Mouse (Mus musculus): ENCODE measurements around the gene Elf4. TPM values are rescaled to one million over a fixed set of nuclear protein-coding genes. Genes with fewer than 3 reads are reported as not detected.

Elf4 gene
- polyA plus RNA-seq, 1 experiment from 2014 or later, result 0.84 TPM

DNA sequence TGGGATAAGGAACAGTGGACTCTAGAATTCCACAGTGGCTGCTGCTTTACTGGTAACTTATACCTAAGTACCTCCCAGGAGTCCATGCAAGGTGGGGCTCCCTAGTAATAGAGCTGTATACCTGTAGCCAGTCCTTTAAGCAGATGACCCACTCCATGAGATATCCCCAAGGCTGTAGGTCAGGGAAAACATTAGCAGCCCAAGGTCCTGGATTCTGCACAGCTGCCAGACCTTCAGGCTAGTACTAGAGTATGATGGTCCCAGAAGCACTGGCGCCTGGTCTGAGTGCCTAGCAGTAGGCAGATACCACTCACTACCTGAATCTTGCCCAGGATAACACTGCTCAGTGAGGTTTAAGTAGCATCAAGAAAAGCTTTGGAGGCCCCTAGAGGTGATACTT lies 28.7 kb downstream of the Elf4 start:
- Histone ChIP-seq H3K4me2 (no peak overlapping the region), H3K36me3 (no peaks in the 10 kb centered on the region), H3K4me3 (no peak overlapping the region), H3K4me1 (replicated peaks) (no peaks in the 10 kb centered on the region), H3K9me3 (no peaks in the 10 kb centered on the region), H3K27me3 (no peaks in the 10 kb centered on the region), H3K27ac (no peak overlapping the region), H3K9ac (no peak overlapping the region)
- 90% methylated on average over 1 of the region's 1 CpGs for WGBS
- ATAC-seq (ENCODE audit: low FRiP score), result no peak

- ATAC-seq (ENCODE audit: low FRiP score), result no peak
- no peaks in the 10 kb centered on the region for H3K9me3 ChIP-seq
- H3K4me2 ChIP-seq, result no peak overlapping the region
- no peak overlapping the region for H3K27ac ChIP-seq
- no peaks in the 10 kb centered on the region for H3K36me3 ChIP-seq
- H3K27me3 ChIP-seq, result no peaks in the 10 kb centered on the region
- H3K4me3 ChIP-seq, result no peak overlapping the region
- no peak overlapping the region for H3K9ac ChIP-seq
- H3K4me1 ChIP-seq (replicated peaks), result no peaks in the 10 kb centered on the region
- 66% methylated on average over 6 of the region's 6 CpGs for WGBS
These were observed 29.4 kb downstream of the Elf4 start for GRCm38 (mm10) chrX:48433527-48433899.

GRCm38 (mm10) chrX:48432599-48433526 lies 30.1 kb downstream of the Elf4 start:
- H3K27ac ChIP-seq, result no peak overlapping the region
- no peak overlapping the region for H3K4me3 ChIP-seq
- no peaks in the 10 kb centered on the region for H3K27me3 ChIP-seq
- no peaks in the 10 kb centered on the region for H3K4me1 ChIP-seq (replicated peaks)
- no peaks in the 10 kb centered on the region for H3K9me3 ChIP-seq
- no peak for ATAC-seq (ENCODE audit: low FRiP score)
- no peaks in the 10 kb centered on the region for H3K36me3 ChIP-seq
- WGBS, result 68% methylated on average over 15 of the region's 15 CpGs
- H3K9ac ChIP-seq, result no peak overlapping the region
- no peak overlapping the region for H3K4me2 ChIP-seq

- H3K9ac ChIP-seq, result no peak overlapping the region
- WGBS, result 33% methylated on average over 6 of the region's 6 CpGs
- no peak overlapping the region for H3K27ac ChIP-seq
These were observed 33.4 kb downstream of the Elf4 start for GRCm38 (mm10) chrX:48429538-48429937.

GRCm38 (mm10) chrX:48429100-48429499 lies 33.8 kb downstream of the Elf4 start:
- Histone ChIP-seq H3K9me3 (no peaks in the 10 kb centered on the region), H3K4me1 (replicated peaks) (no peaks in the 10 kb centered on the region), H3K9ac (no peak overlapping the region), H3K27me3 (no peaks in the 10 kb centered on the region), H3K27ac (no peak overlapping the region), H3K4me3 (no peak overlapping the region), H3K4me2 (no peak overlapping the region), H3K36me3 (no peaks in the 10 kb centered on the region)
- no peak for ATAC-seq (ENCODE audit: low FRiP score)

More at GRCm38 (mm10) chrX:48429538-48429937, 33.4 kb downstream of the Elf4 start:
- no peak overlapping the region for H3K4me2 ChIP-seq
- no peaks in the 10 kb centered on the region for H3K36me3 ChIP-seq
- no peak for ATAC-seq (ENCODE audit: low FRiP score)
- H3K27me3 ChIP-seq, result no peaks in the 10 kb centered on the region
- no peak overlapping the region for H3K4me3 ChIP-seq
- no peaks in the 10 kb centered on the region for H3K9me3 ChIP-seq
- H3K4me1 ChIP-seq (replicated peaks), result no peaks in the 10 kb centered on the region

DNA sequence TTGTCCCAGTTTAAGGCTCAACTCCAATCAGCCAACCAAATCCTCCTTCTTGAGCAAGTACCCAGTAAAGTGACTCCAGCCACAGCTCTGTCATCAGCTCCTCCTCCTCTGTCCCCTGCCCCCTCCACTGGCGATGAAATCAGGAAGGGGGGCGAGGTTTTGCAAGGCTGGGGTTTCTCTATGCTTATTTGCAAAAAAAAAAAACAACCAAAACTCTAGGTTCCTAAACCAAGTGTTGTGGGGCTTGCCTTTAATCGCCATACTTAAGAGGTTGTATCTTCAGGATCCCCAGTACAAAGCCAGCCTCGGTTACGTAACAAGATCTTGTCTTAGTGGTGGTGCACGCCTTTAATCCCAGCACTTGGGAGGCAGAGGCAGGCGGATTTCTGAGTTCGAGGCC lies 34.3 kb downstream of the Elf4 start:
- H3K27me3 ChIP-seq, result no peaks in the 10 kb centered on the region
- H3K4me1 ChIP-seq (replicated peaks), result no peaks in the 10 kb centered on the region
- H3K36me3 ChIP-seq, result no peaks in the 10 kb centered on the region
- no peak overlapping the region for H3K27ac ChIP-seq
- 88% methylated on average over 8 of the region's 8 CpGs for WGBS
- H3K9me3 ChIP-seq, result no peaks in the 10 kb centered on the region
- no peak overlapping the region for H3K4me2 ChIP-seq
- H3K9ac ChIP-seq, result no peak overlapping the region
- H3K4me3 ChIP-seq, result no peak overlapping the region
- no peak for ATAC-seq (ENCODE audit: low FRiP score)

DNA sequence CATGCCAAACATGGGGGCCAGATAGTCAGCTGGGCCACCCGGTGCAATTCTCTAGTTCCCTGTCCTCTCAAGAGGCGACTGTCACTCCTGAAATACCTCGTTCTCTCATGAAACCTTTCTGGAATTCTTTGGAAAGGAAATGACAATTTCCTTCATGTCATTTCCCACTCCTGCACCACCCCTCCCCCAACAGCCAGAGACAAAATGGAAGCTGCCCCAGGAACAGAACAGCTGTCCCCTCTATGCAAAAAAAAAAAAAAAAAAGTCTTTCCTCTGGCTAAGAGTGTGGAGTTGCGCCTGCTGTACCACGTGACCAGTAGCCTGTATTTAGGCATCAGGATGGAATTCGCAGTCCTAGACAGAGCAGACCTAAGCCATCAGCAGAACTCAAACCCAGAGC lies 34.7 kb downstream of the Elf4 start:
- Histone ChIP-seq H3K4me1 (replicated peaks) (no peaks in the 10 kb centered on the region), H3K27me3 (no peaks in the 10 kb centered on the region), H3K9ac (no peak overlapping the region), H3K4me3 (no peak overlapping the region), H3K4me2 (no peak overlapping the region), H3K36me3 (no peaks in the 10 kb centered on the region), H3K9me3 (no peaks in the 10 kb centered on the region), H3K27ac (no peak overlapping the region)
- no peak for ATAC-seq (ENCODE audit: low FRiP score)
- 79% methylated on average over 6 of the region's 6 CpGs for whole genome bisulfite sequencing

GRCm38 (mm10) chrX:48425280-48425679 lies 37.7 kb downstream of the Elf4 start:
- H3K4me2 ChIP-seq, result no peak overlapping the region
- no peaks in the 10 kb centered on the region for H3K9me3 ChIP-seq
- H3K27ac ChIP-seq, result no peak overlapping the region
- H3K4me1 ChIP-seq (replicated peaks), result no peaks in the 10 kb centered on the region
- no peaks in the 10 kb centered on the region for H3K27me3 ChIP-seq
- ATAC-seq (ENCODE audit: low FRiP score), result no peak
- H3K36me3 ChIP-seq, result no peaks in the 10 kb centered on the region
- H3K4me3 ChIP-seq, result no peak overlapping the region
- 76% methylated on average over 7 of the region's 7 CpGs for WGBS
- H3K9ac ChIP-seq, result no peak overlapping the region

GRCm38 (mm10) chrX:48424583-48424982 lies 38.3 kb downstream of the Elf4 start:
- ATAC-seq (ENCODE audit: low FRiP score), result no peak

GRCm38 (mm10) chrX:48423671-48424070 lies 39.3 kb downstream of the Elf4 start:
- Histone ChIP-seq H3K4me3 (no peak overlapping the region), H3K27me3 (no peaks in the 10 kb centered on the region), H3K36me3 (no peaks in the 10 kb centered on the region), H3K9me3 (no peaks in the 10 kb centered on the region), H3K4me2 (no peak overlapping the region), H3K4me1 (replicated peaks) (no peaks in the 10 kb centered on the region), H3K9ac (no peak overlapping the region), H3K27ac (no peak overlapping the region)
- WGBS, result 63% methylated on average over 1 of the region's 1 CpGs
- no peak for ATAC-seq (ENCODE audit: low FRiP score)

More at GRCm38 (mm10) chrX:48424583-48424982, 38.3 kb downstream of the Elf4 start:
- H3K4me3 ChIP-seq, result no peak overlapping the region
- no peak overlapping the region for H3K27ac ChIP-seq
- H3K27me3 ChIP-seq, result no peaks in the 10 kb centered on the region
- H3K9me3 ChIP-seq, result no peaks in the 10 kb centered on the region
- no peak overlapping the region for H3K9ac ChIP-seq
- H3K4me2 ChIP-seq, result no peak overlapping the region
- no peaks in the 10 kb centered on the region for H3K36me3 ChIP-seq
- 55% methylated on average over 3 of the region's 3 CpGs for WGBS
- H3K4me1 ChIP-seq (replicated peaks), result no peaks in the 10 kb centered on the region

- WGBS, result 36% methylated on average over 4 of the region's 4 CpGs
- H3K36me3 ChIP-seq, result no peaks in the 10 kb centered on the region
- H3K27ac ChIP-seq, result no peak overlapping the region
- no peak overlapping the region for H3K9ac ChIP-seq
- no peak for ATAC-seq (ENCODE audit: low FRiP score)
- H3K4me1 ChIP-seq (replicated peaks), result no peaks in the 10 kb centered on the region
- no peaks in the 10 kb centered on the region for H3K27me3 ChIP-seq
- no peak overlapping the region for H3K4me3 ChIP-seq
- no peak overlapping the region for H3K4me2 ChIP-seq
- no peaks in the 10 kb centered on the region for H3K9me3 ChIP-seq
These were observed 39.9 kb downstream of the Elf4 start for GRCm38 (mm10) chrX:48422986-48423385.

DNA sequence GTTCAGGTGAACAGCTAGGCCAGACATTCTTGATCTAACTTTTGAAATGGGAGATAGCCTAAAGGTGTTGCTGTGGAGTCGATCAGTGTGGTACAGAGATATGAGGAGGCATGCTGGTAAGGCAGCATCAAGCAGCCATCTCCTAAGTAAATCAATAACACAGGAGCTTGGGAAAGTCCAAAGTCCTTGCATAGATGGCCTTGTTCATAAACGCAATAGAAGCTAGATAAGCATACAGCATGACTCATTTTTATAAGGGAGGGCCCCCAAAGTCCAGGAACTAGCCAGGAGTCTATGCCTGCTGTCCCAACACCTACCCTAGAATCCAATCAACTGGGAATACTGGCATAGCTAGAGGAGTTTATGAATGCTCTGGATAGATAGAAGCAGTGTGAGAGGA lies 44.5 kb downstream of the Elf4 start:
- H3K4me3 ChIP-seq, result no peak overlapping the region
- no peaks in the 10 kb centered on the region for H3K27me3 ChIP-seq
- H3K36me3 ChIP-seq, result no peaks in the 10 kb centered on the region
- ATAC-seq (ENCODE audit: low FRiP score), result no peak
- H3K9ac ChIP-seq, result no peak overlapping the region
- H3K9me3 ChIP-seq, result no peaks in the 10 kb centered on the region
- no peak overlapping the region for H3K4me2 ChIP-seq
- no peaks in the 10 kb centered on the region for H3K4me1 ChIP-seq (replicated peaks)
- no peak overlapping the region for H3K27ac ChIP-seq
- 78% methylated on average over 2 of the region's 2 CpGs for WGBS

DNA sequence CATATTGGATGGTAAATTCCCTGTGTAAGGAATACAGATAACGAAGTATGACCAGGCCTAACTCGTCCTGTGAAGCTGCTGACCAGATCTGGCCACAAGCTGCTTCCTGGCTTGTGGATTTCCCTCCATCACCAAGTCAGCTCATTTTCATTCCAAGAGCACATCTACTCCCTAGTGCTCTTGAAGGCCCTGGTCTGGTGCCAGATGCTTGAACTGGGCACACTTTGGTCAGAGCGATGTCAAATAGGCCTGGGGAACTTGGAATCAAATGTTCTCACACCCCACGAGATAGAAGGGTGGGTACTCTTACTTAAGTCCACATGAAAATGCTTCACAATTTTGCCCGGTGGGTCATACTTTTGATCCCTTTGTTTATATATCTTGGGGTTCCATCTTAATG lies 48.6 kb downstream of the Elf4 start:
- Histone ChIP-seq H3K4me2 (no peak overlapping the region), H3K4me3 (no peak overlapping the region), H3K4me1 (replicated peaks) (no peaks in the 10 kb centered on the region), H3K9me3 (no peaks in the 10 kb centered on the region), H3K27me3 (no peaks in the 10 kb centered on the region), H3K9ac (no peak overlapping the region), H3K36me3 (no peaks in the 10 kb centered on the region), H3K27ac (no peak overlapping the region)
- WGBS, result 91% methylated on average over 5 of the region's 5 CpGs
- ATAC-seq (ENCODE audit: low FRiP score), result no peak
